Mouse (Mus musculus): ENCODE measurements at regions not wholly inside any gene's neighbourhood (a gene's known extent, or its start where the extent isn't known, plus 50 kb on each side); places are given as distances from the start of the nearest gene placed in this dataset.

DNA sequence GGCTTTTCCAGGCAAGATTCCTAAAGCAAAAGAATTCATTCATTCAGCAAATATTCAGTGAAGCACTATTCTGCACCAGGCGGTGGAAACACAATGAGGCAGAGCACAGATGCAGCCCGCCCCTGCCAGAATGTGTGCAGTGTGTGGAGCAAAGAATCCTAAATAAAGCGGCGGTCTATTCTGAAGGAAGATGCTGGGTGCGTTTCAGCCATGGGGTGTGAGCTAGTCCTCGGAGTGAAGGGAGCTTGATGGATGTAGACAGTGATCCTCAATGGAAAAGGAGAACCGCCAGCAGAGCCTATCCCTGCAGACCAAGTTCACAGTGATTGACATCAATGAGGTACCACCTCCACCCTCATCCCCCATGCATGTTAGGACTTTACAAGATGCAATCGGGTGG, 206.2 kb downstream of the H2al1j start:
- no peak for TF ChIP-seq CTCF (IDR thresholded peaks at IDR 0.05; ENCODE audit: control insufficient read depth, insufficient read depth, low read length)
- TF ChIP-seq POLR2A (IDR thresholded peaks at IDR 0.05; ENCODE audit: borderline replicate concordance, control insufficient read depth, low read depth, low read length) = no peak
